Mouse (Mus musculus) brain, adult 2 months (tissue): ENCODE measurements around the gene Gm11596.
"Not testable (repeated sequence)": the region's sequence is repeated elsewhere in the genome, so short reads cannot be mapped to it uniquely, and the experiment has no call there.

Experiments
- DNase-seq: peaks from one replicate; pipeline ENCODE4 v3.0.0; 2011; ENCODE audit warnings: low read depth, low spot score

Gene Gm11596

DNA sequence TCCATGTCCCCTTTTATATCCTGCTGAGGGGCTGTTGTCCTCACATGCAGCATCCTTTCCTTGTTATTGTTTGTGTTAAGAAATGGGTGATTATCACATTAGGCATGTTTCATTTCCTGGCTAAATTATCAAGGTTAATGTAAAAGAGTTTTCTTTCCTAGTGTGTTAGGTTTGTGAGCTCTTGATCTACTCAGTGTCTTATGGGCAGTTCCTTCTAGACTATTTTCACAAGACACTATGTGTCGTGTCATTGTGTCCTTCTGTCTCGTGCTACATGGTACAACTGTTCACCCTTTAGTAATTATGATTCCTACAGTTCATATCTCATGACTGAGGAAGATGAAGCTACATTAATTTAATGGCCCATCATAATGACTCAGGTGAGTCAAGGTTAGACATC lies at the start of gene Gm11596:
Gm11596 (minus strand) TSS at position 101 of the 400 bp plus-strand sequence.
- no peak for DNase-seq

DNA sequence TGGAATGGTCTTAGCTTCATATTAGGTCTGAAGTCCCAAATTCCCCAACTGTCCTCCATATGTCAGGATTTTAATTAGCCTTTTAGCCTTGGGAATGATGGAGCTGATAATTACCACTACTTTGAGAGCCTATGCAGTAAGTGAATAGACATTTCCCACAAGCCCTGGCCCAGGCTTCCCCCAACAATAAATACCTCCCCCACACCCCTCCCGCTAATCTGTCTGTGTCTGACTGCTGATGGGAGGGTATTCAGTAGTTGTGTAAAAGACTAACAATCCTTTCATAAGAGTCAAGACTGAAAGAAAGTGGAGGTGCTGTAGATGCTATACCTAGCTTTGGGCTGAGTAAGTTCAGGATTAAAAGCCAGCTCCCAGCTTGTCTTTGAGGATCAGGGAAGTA lies 48.9 kb upstream of the Gm11596 start:
- no peak for DNase-seq

DNA sequence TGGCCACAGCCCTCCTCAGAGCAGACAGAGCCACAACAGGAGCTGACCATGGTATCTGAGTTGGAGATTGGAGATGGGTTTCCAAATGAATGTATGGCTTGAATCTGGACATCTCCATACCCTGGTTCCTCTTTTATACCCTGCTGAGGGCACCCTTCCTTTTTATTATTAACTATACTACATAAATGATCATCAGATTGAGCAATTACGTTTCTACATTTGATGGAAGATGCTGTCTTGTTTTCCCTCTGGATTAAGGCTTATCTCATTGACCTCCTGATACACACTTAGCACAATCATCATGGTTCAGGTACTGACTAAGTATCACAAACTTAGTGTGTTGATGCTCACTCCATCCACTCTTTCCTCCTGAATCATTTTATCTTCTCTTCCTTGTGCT lies 44.7 kb upstream of the Gm11596 start, which contains the start of gene 2300003K06Rik:
2300003K06Rik (minus strand) TSS at position 101 of the 400 bp plus-strand sequence.
- DNase-seq = no peak

DNA sequence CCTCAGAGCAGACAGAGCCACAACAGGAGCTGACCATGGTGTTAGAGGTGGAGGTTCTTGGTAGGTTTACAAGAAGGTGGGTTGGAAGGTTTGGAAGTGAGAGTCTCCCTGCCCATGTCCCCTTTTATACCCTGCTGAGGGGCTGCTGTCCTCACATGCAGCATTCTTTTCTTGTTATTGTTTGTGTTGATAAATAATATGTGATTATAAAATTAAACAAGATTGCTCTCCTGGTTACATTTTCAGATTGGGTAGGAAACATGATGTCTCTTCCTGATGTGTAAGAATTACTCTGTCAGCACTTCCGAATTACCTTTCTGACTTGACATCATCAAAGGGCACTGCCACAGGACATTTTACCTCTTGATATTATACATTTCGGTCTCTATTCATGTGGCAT lies 22.3 kb upstream of the Gm11596 start, which contains the start of gene Gm11564:
Gm11564 (minus strand) TSS at position 101 of the 400 bp plus-strand sequence.
- not testable (repeated sequence) for DNase-seq

DNA sequence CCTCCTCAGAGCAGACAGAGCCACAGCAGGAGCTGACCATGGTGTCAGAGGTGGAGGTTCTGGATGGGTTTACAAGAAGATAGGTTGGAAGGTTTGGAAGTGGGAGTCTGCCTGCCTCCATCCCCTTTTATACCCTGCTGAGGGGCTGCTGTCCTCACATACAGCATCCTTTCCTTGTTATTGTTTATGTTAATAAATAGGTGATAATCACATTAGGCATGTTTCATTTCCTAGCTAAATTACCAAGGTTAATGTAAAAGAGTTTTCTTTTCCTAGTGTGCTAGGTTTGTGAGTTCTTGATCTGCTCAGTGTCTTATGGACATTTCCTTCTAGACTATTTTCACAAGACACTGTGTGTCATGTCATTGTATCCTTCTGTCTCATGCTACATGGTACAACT lies 16.5 kb upstream of the Gm11596 start, which contains the start of gene Krtap4-13:
Krtap4-13 (minus strand) TSS at position 101 of the 400 bp plus-strand sequence.
- not testable (repeated sequence) for DNase-seq

DNA sequence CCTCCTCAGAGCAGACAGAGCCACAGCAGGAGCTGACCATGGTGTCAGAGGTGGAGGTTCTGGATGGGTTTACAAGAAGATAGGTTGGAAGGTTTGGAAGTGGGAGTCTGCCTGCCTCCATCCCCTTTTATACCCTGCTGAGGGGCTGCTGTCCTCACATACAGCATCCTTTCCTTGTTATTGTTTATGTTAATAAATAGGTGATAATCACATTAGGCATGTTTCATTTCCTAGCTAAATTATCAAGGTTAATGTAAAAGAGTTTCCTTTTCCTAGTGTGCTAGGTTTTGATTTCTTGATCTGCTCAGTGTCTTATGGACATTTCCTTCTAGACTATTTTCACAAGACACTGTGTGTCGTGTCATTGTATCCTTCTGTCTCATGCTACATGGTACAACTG lies 11.1 kb upstream of the Gm11596 start, which contains the start of gene Gm11554:
Gm11554 (minus strand) TSS at position 101 of the 400 bp plus-strand sequence.
- DNase-seq = not testable (repeated sequence)

DNA sequence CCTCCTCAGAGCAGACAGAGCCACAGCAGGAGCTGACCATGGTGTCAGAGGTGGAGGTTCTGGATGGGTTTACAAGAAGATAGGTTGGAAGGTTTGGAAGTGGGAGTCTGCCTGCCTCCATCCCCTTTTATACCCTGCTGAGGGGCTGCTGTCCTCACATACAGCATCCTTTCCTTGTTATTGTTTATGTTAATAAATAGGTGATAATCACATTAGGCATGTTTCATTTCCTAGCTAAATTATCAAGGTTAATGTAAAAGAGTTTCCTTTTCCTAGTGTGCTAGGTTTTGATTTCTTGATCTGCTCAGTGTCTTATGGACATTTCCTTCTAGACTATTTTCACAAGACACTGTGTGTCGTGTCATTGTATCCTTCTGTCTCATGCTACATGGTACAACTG lies 5.6 kb upstream of the Gm11596 start, which contains the start of gene Gm11569:
Gm11569 (minus strand) TSS at position 101 of the 400 bp plus-strand sequence.
- not testable (repeated sequence) for DNase-seq

DNA sequence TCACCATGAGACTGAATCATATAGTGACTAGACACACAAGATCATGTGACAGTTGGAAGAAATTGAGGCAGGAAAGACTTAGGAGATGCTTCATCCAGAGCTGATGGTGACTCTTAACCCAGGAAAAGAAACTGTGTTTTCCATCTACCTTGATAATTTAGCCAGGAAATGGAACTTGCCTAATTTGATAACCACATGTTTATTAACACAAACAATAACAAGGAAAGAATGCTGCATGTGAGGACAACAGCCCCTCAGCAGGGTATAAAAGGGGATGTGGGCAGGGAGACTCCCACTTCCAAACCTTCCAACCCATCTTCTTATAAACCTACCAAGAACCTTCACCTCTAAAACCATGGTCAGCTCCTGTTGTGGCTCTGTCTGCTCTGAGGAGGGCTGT lies 8.4 kb downstream of the Gm11596 start, which contains the start of gene Krtap4-9:
Krtap4-9 (plus strand) TSS at position 301 of the 400 bp plus-strand sequence.
- DNase-seq = not testable (repeated sequence)

DNA sequence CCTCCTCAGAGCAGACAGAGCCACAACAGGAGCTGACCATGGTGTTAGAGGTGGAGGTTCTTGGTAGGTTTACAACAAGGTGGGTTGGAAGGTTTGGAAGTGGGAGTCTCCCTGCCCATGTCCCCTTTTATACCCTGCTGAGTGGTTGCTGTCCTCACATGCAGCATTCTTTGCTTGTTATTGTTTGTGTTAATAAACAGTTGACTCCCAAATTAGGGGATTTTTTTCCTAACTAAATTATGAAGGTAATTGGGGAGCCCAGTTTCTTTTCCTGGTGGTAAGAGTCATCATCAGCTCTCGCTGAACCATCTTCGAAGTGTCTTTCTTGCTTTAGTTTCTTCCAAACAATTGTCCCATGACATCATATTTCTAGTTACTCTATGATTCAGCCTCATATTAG lies 12.7 kb downstream of the Gm11596 start, which contains the start of gene Krtap4-8:
Krtap4-8 (minus strand) TSS at position 101 of the 400 bp plus-strand sequence.
- no peak for DNase-seq

DNA sequence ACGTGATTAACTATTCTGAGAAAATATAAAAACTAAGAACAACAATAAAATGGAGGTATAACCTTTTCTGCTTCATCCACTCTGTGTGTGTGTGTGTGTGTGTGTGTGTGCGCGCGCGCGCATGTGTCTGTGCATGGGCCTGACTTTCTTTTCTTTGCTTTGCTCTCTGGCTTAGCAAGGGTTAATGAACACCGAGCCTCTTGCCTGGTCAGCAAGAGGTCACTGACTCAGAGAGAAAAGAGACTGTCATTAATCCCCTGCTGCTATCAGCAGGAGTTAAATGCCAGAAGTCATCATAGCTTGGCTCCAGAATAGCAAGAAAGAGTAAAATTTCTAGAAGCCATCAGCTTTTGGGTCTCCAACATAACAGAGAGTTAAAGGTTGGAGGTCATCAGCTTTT lies 14.9 kb downstream of the Gm11596 start:
- no peak for DNase-seq

DNA sequence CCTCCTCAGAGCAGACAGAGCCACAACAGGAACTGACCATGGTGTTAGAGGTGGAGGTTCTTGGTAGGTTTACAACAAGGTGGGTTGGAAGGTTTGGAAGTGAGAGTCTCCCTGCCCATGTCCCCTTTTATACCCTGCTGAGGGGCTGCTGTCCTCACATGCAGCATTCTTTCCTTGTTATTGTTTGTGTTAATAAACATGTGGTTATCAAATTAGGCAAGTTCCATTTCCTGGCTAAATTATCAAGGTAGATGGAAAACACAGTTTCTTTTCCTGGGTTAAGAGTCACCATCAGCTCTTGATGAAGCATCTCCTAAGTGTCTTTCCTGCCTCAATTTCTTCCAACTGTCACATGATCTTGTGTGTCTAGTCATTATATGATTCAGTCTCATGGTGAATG lies 20.5 kb downstream of the Gm11596 start, which contains the start of gene Gm11595:
Gm11595 (minus strand) TSS at position 101 of the 400 bp plus-strand sequence.
- not testable (repeated sequence) for DNase-seq

DNA sequence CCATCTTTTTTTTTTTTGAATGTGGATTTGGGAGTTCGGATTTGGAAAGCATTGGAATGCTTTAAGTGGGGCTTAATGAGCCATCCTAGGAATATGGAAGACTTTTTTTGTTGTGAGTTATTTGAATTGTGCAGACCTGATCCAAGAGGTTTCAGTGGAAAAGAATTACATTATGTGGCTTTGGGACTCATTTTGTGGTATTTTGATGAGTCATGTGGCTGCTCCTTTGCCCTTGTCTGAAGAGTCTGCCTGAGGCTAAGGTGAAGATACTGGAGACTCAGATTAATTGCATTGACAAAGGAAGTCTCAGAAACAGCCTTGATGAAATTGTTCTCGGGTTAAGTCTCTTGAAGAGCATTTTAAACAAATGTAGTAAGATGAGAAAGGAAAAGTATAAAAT lies 24.9 kb downstream of the Gm11596 start:
- no peak for DNase-seq

DNA sequence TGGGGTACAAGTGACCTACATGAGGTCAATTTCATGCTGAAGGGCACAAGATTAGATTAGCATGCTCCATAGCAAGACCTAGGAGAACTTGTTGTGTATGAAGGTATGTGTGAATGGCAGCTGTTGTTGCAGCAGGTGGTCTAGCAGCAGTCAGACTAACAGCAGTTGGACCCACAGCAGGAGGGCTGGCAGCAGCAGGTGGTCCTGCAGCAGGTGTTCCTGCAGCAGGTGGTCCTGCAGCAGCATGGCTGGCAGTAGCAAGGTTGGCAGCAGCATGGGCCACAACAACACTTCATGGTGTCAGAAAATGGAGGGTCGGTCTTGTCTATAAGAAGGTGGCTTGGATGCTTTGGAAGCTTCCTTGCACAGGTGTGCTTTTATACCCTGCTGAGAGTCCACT lies 34.4 kb downstream of the Gm11596 start:
- DNase-seq = no peak

DNA sequence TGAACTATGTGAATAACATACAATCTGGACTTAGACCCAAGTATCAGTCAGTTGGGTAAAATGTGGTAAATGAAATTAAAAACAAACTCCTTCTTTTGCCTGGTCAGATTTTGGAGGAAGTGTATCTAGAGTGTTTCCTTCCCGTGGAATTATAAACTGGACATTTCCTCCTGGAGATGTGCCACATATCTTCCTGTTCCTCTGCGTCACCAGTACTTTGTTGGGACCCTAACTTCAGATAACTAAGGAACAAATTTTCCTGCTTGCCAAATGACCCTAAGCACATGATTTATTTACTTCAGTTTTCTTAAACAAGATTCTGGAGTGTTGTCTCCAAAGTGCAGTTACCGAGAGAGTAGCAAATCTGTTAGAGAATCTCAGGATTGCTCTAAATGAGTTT lies 49.3 kb downstream of the Gm11596 start:
- no peak for DNase-seq
